Mouse (Mus musculus) frontal cortex, postnatal 10 days (tissue): ENCODE data around the gene Birc2.

Experiments
- DNase-seq, 2 experiments: peaks; one replicate each; pipeline ENCODE4 v3.0.0; 2022; ENCODE audit warnings: low spot score in 2 of 2, mixed read lengths in 1 of 2

Birc2 gene

DNA sequence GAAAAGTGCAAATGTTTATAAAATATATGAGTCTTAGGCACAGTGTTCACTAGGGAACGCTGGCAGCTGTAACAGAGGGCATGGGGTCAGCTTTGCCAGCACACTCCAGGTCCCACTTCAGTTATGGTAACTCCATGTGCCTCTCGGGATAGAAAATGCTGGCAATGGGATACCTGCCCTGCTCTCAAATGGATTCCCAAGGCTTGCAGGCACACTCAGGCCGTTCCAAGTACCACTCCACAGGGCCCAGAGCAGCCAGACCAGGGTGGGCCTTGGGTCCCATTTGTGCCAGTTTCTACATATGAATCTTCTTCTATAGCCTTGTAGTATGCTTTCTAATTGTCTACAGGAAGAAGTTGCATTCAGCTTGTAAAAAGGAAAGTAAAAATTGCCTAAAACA, 51.5 kb downstream of the Birc2 start:
- DNase-seq = no peak

- DNase-seq = no peak
Measured at GRCm38 (mm10) chr9:7784615-7785012, 52.2 kb downstream of the Birc2 start.

- no peak for DNase-seq
Measured at GRCm38 (mm10) chr9:7783823-7784614, 52.8 kb downstream of the Birc2 start.

GRCm38 (mm10) chr9:7780250-7781150, 56.4 kb downstream of the Birc2 start:
- no peak for DNase-seq

DNA sequence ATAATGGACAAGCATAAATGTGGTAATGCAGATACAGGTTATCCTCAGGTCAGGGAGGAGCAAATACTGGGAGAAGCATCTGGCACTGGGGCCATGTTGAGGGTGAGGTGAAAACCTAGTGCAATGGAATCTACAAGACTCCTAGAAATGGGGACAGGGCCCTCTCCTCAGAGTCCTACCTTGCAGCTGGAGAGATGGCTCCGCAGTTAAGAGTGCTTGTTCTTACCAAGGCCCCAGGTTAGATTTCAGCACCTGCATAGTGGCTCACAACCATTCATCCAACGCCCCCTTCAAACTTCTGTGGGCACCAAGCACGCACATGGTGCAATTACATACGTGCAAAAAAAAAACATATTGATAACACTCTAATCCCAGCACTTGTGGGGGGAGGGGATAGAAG, 57.1 kb downstream of the Birc2 start:
- DNase-seq = no peak

- no peak for DNase-seq
Measured at GRCm38 (mm10) chr9:7778771-7779170, 58.1 kb downstream of the Birc2 start.

- no peak for DNase-seq
Measured at GRCm38 (mm10) chr9:7777652-7778051, 59.2 kb downstream of the Birc2 start.

- no peak for DNase-seq
Measured at GRCm38 (mm10) chr9:7776940-7777339, 59.9 kb downstream of the Birc2 start.

- no peak for DNase-seq
Measured at GRCm38 (mm10) chr9:7775986-7776385, 60.9 kb downstream of the Birc2 start.

- no peak for DNase-seq
Measured at GRCm38 (mm10) chr9:7775011-7775410, 61.9 kb downstream of the Birc2 start.

GRCm38 (mm10) chr9:7774538-7774937, 62.3 kb downstream of the Birc2 start:
- no peak for DNase-seq

DNA sequence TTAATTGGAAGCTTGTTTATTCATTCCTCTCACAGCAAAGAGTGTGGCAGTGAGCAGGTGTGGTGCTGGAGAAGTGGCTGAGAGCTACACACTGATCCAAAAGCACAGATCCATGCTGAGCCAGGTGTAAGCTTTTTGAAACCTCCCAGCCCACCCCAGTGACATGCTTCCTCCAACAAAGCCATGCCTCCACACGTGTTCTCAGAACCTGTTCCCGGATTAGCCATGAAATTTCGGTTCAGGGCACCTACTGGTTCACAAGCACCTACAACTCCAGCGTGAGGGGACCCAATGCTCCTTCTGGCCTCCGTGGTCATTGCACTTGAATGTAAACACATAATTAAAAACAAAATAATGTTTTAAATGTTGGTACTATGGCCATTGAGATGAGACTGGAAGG, 63.2 kb downstream of the Birc2 start:
- DNase-seq = no peak

GRCm38 (mm10) chr9:7772773-7773454, 64.0 kb downstream of the Birc2 start:
- DNase-seq = no peak

GRCm38 (mm10) chr9:7772361-7772760, 64.5 kb downstream of the Birc2 start:
- DNase-seq = no peak

DNA sequence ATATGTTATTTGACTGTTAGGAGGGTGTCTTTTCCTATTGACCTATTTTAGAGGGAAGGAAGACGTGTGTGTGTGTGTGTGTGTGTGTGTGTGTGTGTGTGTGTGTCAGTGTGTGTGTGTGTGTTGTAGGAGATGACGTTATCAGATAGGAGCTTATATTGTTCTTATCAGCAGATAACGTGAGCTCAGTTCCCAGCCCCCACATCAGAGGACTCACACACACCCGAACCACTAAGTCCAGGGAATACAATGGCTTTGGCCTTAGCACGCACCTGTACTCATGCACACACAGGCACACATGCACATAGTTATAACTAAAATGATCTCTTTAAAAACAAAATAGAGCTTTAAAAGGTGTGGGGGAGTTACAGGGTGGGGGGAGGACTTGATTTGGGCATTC, 67.4 kb downstream of the Birc2 start:
- no peak for DNase-seq

DNA sequence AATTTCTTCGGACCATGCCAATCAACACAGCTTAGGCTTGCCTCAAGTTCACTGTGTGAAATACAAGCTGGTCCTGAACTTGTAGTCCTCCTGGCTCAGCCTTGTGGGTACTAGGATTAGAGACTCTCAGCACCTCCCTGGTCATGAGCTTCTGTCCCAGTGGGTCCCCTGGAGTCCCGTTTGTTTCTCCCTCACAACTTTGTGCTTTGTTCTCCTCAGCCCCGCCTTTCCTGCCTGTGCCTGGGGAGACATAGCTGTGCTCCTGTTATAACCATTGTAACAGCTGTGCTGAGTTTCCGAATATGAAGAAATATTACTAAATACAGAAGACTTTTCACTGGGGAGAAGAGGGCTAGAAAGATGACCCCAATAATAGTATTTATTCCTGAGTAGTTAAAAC, 67.8 kb downstream of the Birc2 start:
- no peak for DNase-seq
